Mouse (Mus musculus): ENCODE results near the gene 4933414I15Rik. TPM values are rescaled to one million over a fixed set of nuclear protein-coding genes. Genes with fewer than 3 reads are reported as not detected.

4933414I15Rik gene
- total RNA-seq, 4 experiments from 2014 or later, result not detected

Other genes with a start within 250 kb of the 4933414I15Rik start
- 1 to 10 TPM; 3.1 to 4.4 (median 3.6) TPM for gene Zfp354c, start 116.0 kb downstream of the 4933414I15Rik start, total RNA-seq (2022)
- 1 to 10 TPM; 2.1 to 2.4 (median 2.2) TPM for gene Zfp879, start 102.2 kb downstream of the 4933414I15Rik start, total RNA-seq (2022)
- gene Grm6, start 93.1 kb downstream of the 4933414I15Rik start, total RNA-seq (2022), result not detected
- 1 to 10 TPM; 1.8 to 2.1 (median 1.9) TPM for gene Zfp454, start 56.1 kb downstream of the 4933414I15Rik start, total RNA-seq (2022)
- 1 to 10 TPM; 3.8 to 4.8 (median 4.2) TPM for gene Zfp2, start 27.6 kb downstream of the 4933414I15Rik start, total RNA-seq (2022)
- gene Zfp354b, start 12.1 kb downstream of the 4933414I15Rik start, total RNA-seq (2022), result 1 to 10 TPM; 1.6 to 2.3 (median 2.2) TPM
- gene Prop1, start 10.0 kb upstream of the 4933414I15Rik start, total RNA-seq (2022), result not detected
- gene Olfr1378, start 22.8 kb upstream of the 4933414I15Rik start, total RNA-seq (2022), result not detected
- not detected for gene Olfr1377, start 38.2 kb upstream of the 4933414I15Rik start, total RNA-seq (2022)
- not detected for gene Olfr51, start 59.8 kb upstream of the 4933414I15Rik start, total RNA-seq (2022)
- gene Olfr54, start 70.5 kb upstream of the 4933414I15Rik start, total RNA-seq (2022), result not detected
- not detected for gene Olfr1375, start 104.3 kb upstream of the 4933414I15Rik start, total RNA-seq (2022)
- 1 to 10 TPM; 3.3 to 4.7 (median 3.5) TPM for gene Zfp354a, start 115.5 kb upstream of the 4933414I15Rik start, total RNA-seq (2022)

Measured in gastrocnemius, adult 8-10 months (tissue).